Mouse (Mus musculus) gastrocnemius, postnatal 10 days (tissue): ENCODE measurements around the gene S100a4. TPM values are rescaled to one million over a fixed set of nuclear protein-coding genes. Genes with fewer than 3 reads are reported as not detected.

ENCODE experiments used
- DNase-seq: peaks from one replicate; pipeline ENCODE4 v3.0.0; 2021; ENCODE audit warnings: mixed read lengths
- total RNA-seq, 2 experiments: library from RNA; stranded (reverse); gene quantifications; 2 replicates each; pipeline ENCODE4 v1.2.3; 2021

S100a4 gene
- total RNA-seq, 2 experiments from 2014 or later = 9.6 to 20.1 TPM

GRCm38 (mm10) chr3:90600036-90600435 is 3.5 kb upstream of the S100a4 start:
- no peak for DNase-seq

- DNase-seq = no peak
These were observed 2.9 kb upstream of the S100a4 start for GRCm38 (mm10) chr3:90600458-90601195.

- DNase-seq = no peak
These were observed 2.0 kb upstream of the S100a4 start, which contains the start of gene Gm42674 for GRCm38 (mm10) chr3:90601486-90602110. Gene Gm42674 (plus strand): TSS chr3:90601904.

GRCm38 (mm10) chr3:90604416-90604815 is 845 bp downstream of the S100a4 start:
- DNase-seq = peak; percentile 79

GRCm38 (mm10) chr3:90605049-90605448 is 1.5 kb downstream of the S100a4 start:
- no peak for DNase-seq

GRCm38 (mm10) chr3:90605736-90606135 is 2.2 kb downstream of the S100a4 start:
- no peak for DNase-seq

- no peak for DNase-seq
These were observed 2.6 kb downstream of the S100a4 start for GRCm38 (mm10) chr3:90606185-90606584.

GRCm38 (mm10) chr3:90607361-90607760 is 3.8 kb downstream of the S100a4 start:
- DNase-seq = no peak

GRCm38 (mm10) chr3:90608223-90608622 is 4.7 kb downstream of the S100a4 start, which contains the start of gene S100a5:
Gene S100a5 (plus strand): TSS chr3:90608523.
- no peak for DNase-seq

- DNase-seq = no peak
These were observed 5.5 kb downstream of the S100a4 start for GRCm38 (mm10) chr3:90609102-90609501.

- DNase-seq = no peak
These were observed 7.9 kb downstream of the S100a4 start for GRCm38 (mm10) chr3:90611494-90611893.

- no peak for DNase-seq
These were observed 8.5 kb downstream of the S100a4 start for GRCm38 (mm10) chr3:90612061-90612460.

- peak; percentile 60 for DNase-seq
These were observed 9.2 kb downstream of the S100a4 start, which contains the start of gene S100a6 for GRCm38 (mm10) chr3:90612728-90613291. Gene S100a6 (plus strand): TSS chr3:90612882.

- DNase-seq = no peak
These were observed 10.0 kb downstream of the S100a4 start for GRCm38 (mm10) chr3:90613461-90614147.

GRCm38 (mm10) chr3:90614148-90614530 is 10.6 kb downstream of the S100a4 start:
- no peak for DNase-seq

- DNase-seq = no peak
These were observed 11.2 kb downstream of the S100a4 start for GRCm38 (mm10) chr3:90614611-90615251.

GRCm38 (mm10) chr3:90615415-90615814 is 11.8 kb downstream of the S100a4 start:
- DNase-seq = peak; percentile 69

- DNase-seq = no peak
These were observed 12.3 kb downstream of the S100a4 start for GRCm38 (mm10) chr3:90615911-90616310.

GRCm38 (mm10) chr3:90617586-90617985 is 14.0 kb downstream of the S100a4 start:
- no peak for DNase-seq

- DNase-seq = no peak
These were observed 18.0 kb downstream of the S100a4 start for GRCm38 (mm10) chr3:90621552-90621951.

GRCm38 (mm10) chr3:90623435-90624071 is 20.0 kb downstream of the S100a4 start:
- DNase-seq = peak; percentile 76

- DNase-seq = no peak
These were observed 21.9 kb downstream of the S100a4 start for GRCm38 (mm10) chr3:90625496-90625895.
